Mouse (Mus musculus): ENCODE data around the gene Atad5. TPM values are rescaled to one million over a fixed set of nuclear protein-coding genes. Genes with fewer than 3 reads are reported as not detected.

The Atad5 gene
- total RNA-seq, 1 experiment: 23.6 TPM

- Histone ChIP-seq H3K27ac (ENCODE audit: insufficient read depth, low read depth, low read length, poor library complexity, severe bottlenecking) (no peak overlapping the region), H3K4me1 (ENCODE audit: control insufficient read depth in 2 of 2, insufficient read depth in 2 of 2, low read length in 2 of 2, poor library complexity in 1 of 2) (no peaks in the 10 kb centered on the region; a peak in 1 of 4 replicates), H3K4me3 (ENCODE audit: insufficient read depth in 1 of 2, low read depth in 1 of 2, low read length in 2 of 2, poor library complexity in 1 of 2, severe bottlenecking in 1 of 2) (peak overlapping the region; percentile 86 to 97), H3K9me3 (ENCODE audit: control insufficient read depth, insufficient read depth, low read depth, low read length) (no peaks in the 10 kb centered on the region), H3K36me3 (ENCODE audit: control insufficient read depth, insufficient read depth, low read length, poor library complexity, severe bottlenecking) (no peaks in the 10 kb centered on the region; the same call in 1 of the 2 replicates), H3K9ac (ENCODE audit: insufficient read depth, low read depth, low read length, poor library complexity, severe bottlenecking) (peak overlapping the region; percentile 70)
- DNase-seq (ENCODE audit: low read depth, low spot score): no peak
- no peak for TF ChIP-seq HCFC1 (IDR thresholded peaks at IDR 0.05; ENCODE audit: borderline replicate concordance, insufficient read depth, low read length)
- TF ChIP-seq CHD2 (IDR thresholded peaks at IDR 0.05; ENCODE audit: low read depth, low read length): no peak
- no peak for TF ChIP-seq MAFK (IDR thresholded peaks at IDR 0.05; ENCODE audit: insufficient read depth, low read depth, low read length)
- no peak for TF ChIP-seq ZC3H11A (IDR thresholded peaks at IDR 0.05; ENCODE audit: borderline replicate concordance, low read depth, low read length)
- TF ChIP-seq ZNF384 (IDR thresholded peaks at IDR 0.05; ENCODE audit: low read depth, low read length): no peak
- in situ Hi-C loops (cut with MboI; ENCODE audit: low sequenced_read_pairs in 2 of 2, unreplicated experiment in 2 of 2): no loop called here
These were observed 65.3 kb downstream of the Atad5 start for GRCm38 (mm10) chr11:80154501-80154900.

GRCm38 (mm10) chr11:80155541-80155940, 66.3 kb downstream of the Atad5 start:
- H3K9ac ChIP-seq (ENCODE audit: insufficient read depth, low read depth, low read length, poor library complexity, severe bottlenecking): no peak overlapping the region
- no peak overlapping the region for H3K27ac ChIP-seq (ENCODE audit: insufficient read depth, low read depth, low read length, poor library complexity, severe bottlenecking)
- H3K4me1 ChIP-seq (ENCODE audit: control insufficient read depth in 2 of 2, insufficient read depth in 2 of 2, low read length in 2 of 2, poor library complexity in 1 of 2): no peaks in the 10 kb centered on the region; a peak in 1 of 4 replicates
- no peak overlapping the region for H3K4me3 ChIP-seq (ENCODE audit: insufficient read depth in 1 of 2, low read depth in 1 of 2, low read length in 2 of 2, poor library complexity in 1 of 2, severe bottlenecking in 1 of 2)
- H3K9me3 ChIP-seq (ENCODE audit: control insufficient read depth, insufficient read depth, low read depth, low read length): no peaks in the 10 kb centered on the region
- in situ Hi-C loops (cut with MboI; ENCODE audit: low sequenced_read_pairs in 2 of 2, unreplicated experiment in 2 of 2): no loop called here
- TF ChIP-seq HCFC1 (IDR thresholded peaks at IDR 0.05; ENCODE audit: borderline replicate concordance, insufficient read depth, low read length): no peak
- no peak for TF ChIP-seq ZNF384 (IDR thresholded peaks at IDR 0.05; ENCODE audit: low read depth, low read length)
- TF ChIP-seq ZC3H11A (IDR thresholded peaks at IDR 0.05; ENCODE audit: borderline replicate concordance, low read depth, low read length): no peak
- TF ChIP-seq CHD2 (IDR thresholded peaks at IDR 0.05; ENCODE audit: low read depth, low read length): no peak
- no peak for TF ChIP-seq MAFK (IDR thresholded peaks at IDR 0.05; ENCODE audit: insufficient read depth, low read depth, low read length)
- no peak for DNase-seq (ENCODE audit: low read depth, low spot score)
- H3K36me3 ChIP-seq (ENCODE audit: control insufficient read depth, insufficient read depth, low read length, poor library complexity, severe bottlenecking): no peaks in the 10 kb centered on the region; the same call in 1 of the 2 replicates

- in situ Hi-C loops (cut with MboI; ENCODE audit: low sequenced_read_pairs in 2 of 2, unreplicated experiment in 2 of 2): no loop called here
- TF ChIP-seq ZNF384 (IDR thresholded peaks at IDR 0.05; ENCODE audit: low read depth, low read length) (no peak), MAFK (IDR thresholded peaks at IDR 0.05; ENCODE audit: insufficient read depth, low read depth, low read length) (no peak), CHD2 (IDR thresholded peaks at IDR 0.05; ENCODE audit: low read depth, low read length) (no peak), ZC3H11A (IDR thresholded peaks at IDR 0.05; ENCODE audit: borderline replicate concordance, low read depth, low read length) (no peak), HCFC1 (IDR thresholded peaks at IDR 0.05; ENCODE audit: borderline replicate concordance, insufficient read depth, low read length) (no peak)
- Histone ChIP-seq H3K36me3 (ENCODE audit: control insufficient read depth, insufficient read depth, low read length, poor library complexity, severe bottlenecking) (no peaks in the 10 kb centered on the region; the same call in 1 of the 2 replicates), H3K9ac (ENCODE audit: insufficient read depth, low read depth, low read length, poor library complexity, severe bottlenecking) (no peak overlapping the region), H3K27ac (ENCODE audit: insufficient read depth, low read depth, low read length, poor library complexity, severe bottlenecking) (no peak overlapping the region), H3K4me3 (ENCODE audit: insufficient read depth in 1 of 2, low read depth in 1 of 2, low read length in 2 of 2, poor library complexity in 1 of 2, severe bottlenecking in 1 of 2) (no peak overlapping the region), H3K9me3 (ENCODE audit: control insufficient read depth, insufficient read depth, low read depth, low read length) (no peaks in the 10 kb centered on the region), H3K4me1 (ENCODE audit: control insufficient read depth in 2 of 2, insufficient read depth in 2 of 2, low read length in 2 of 2, poor library complexity in 1 of 2) (no peaks in the 10 kb centered on the region; a peak in 1 of 4 replicates)
- no peak for DNase-seq (ENCODE audit: low read depth, low spot score)
These were observed 66.8 kb downstream of the Atad5 start for GRCm38 (mm10) chr11:80155961-80156360.

GRCm38 (mm10) chr11:80156841-80157240, 67.6 kb downstream of the Atad5 start:
- H3K4me1 ChIP-seq (ENCODE audit: control insufficient read depth in 2 of 2, insufficient read depth in 2 of 2, low read length in 2 of 2, poor library complexity in 1 of 2): peaks cover 2% of the 10 kb centered on the region in 2 experiments; a peak in 1 of 4 replicates
- H3K36me3 ChIP-seq (ENCODE audit: control insufficient read depth, insufficient read depth, low read length, poor library complexity, severe bottlenecking): no peaks in the 10 kb centered on the region; the same call in 1 of the 2 replicates
- H3K27ac ChIP-seq (ENCODE audit: insufficient read depth, low read depth, low read length, poor library complexity, severe bottlenecking): no peak overlapping the region
- H3K9me3 ChIP-seq (ENCODE audit: control insufficient read depth, insufficient read depth, low read depth, low read length): no peaks in the 10 kb centered on the region
- TF ChIP-seq CHD2 (IDR thresholded peaks at IDR 0.05; ENCODE audit: low read depth, low read length): no peak
- TF ChIP-seq ZNF384 (IDR thresholded peaks at IDR 0.05; ENCODE audit: low read depth, low read length): no peak
- no peak for TF ChIP-seq ZC3H11A (IDR thresholded peaks at IDR 0.05; ENCODE audit: borderline replicate concordance, low read depth, low read length)
- no peak for TF ChIP-seq MAFK (IDR thresholded peaks at IDR 0.05; ENCODE audit: insufficient read depth, low read depth, low read length)
- TF ChIP-seq HCFC1 (IDR thresholded peaks at IDR 0.05; ENCODE audit: borderline replicate concordance, insufficient read depth, low read length): no peak
- in situ Hi-C loops (cut with MboI; ENCODE audit: low sequenced_read_pairs in 2 of 2, unreplicated experiment in 2 of 2): no loop called here
- H3K9ac ChIP-seq (ENCODE audit: insufficient read depth, low read depth, low read length, poor library complexity, severe bottlenecking): no peak overlapping the region
- no peak for DNase-seq (ENCODE audit: low read depth, low spot score)
- no peak overlapping the region for H3K4me3 ChIP-seq (ENCODE audit: insufficient read depth in 1 of 2, low read depth in 1 of 2, low read length in 2 of 2, poor library complexity in 1 of 2, severe bottlenecking in 1 of 2)

Data from ES-E14 (cell line).